Mouse (Mus musculus) forebrain, embryonic 11.5 days (tissue): ENCODE results near the gene Qsox2. TPM values are rescaled to one million over a fixed set of nuclear protein-coding genes. Genes with fewer than 3 reads are reported as not detected.

Source experiments
- ATAC-seq: fragments of 200-750 bp; cut with Nextera tagmentation; replicated peaks from 2 replicates; pipeline ENCODE4 v1.8.0; 2017; ENCODE audit warnings: moderate TSS enrichment; ENCODE audit not compliant: low FRiP score
- DNase-seq: peaks from one replicate; pipeline ENCODE4 v3.0.0-alpha.2; 2017; ENCODE audit warnings: low spot score
- H3K27ac ChIP-seq: fragments of 300-500 bp; sonication (generic); 2 replicates; pipeline ENCODE4 v1.5.1; 2014; ENCODE audit warnings: low read depth, low read length
- H3K27me3 ChIP-seq: fragments of 300-500 bp; sonication (generic); 2 replicates; pipeline ENCODE4 v1.6.1; 2014; ENCODE audit warnings: mild to moderate bottlenecking, low read length, mixed read lengths; ENCODE audit not compliant: control insufficient read depth, insufficient read depth
- H3K36me3 ChIP-seq: fragments of 300-500 bp; sonication (generic); 2 replicates; pipeline ENCODE4 v1.6.1; 2014; ENCODE audit warnings: mild to moderate bottlenecking, low read length, moderate library complexity, mixed read lengths; ENCODE audit not compliant: control insufficient read depth, insufficient read depth
- H3K4me1 ChIP-seq: fragments of 300-500 bp; sonication (generic); replicated peaks from 2 replicates; pipeline ENCODE4 v1.6.1; 2014; ENCODE audit warnings: low read length, mixed read lengths; ENCODE audit not compliant: control insufficient read depth, insufficient read depth
- H3K4me2 ChIP-seq: fragments of 300-500 bp; sonication (generic); 2 replicates; pipeline ENCODE4 v1.6.1; 2014; ENCODE audit warnings: low read depth, mild to moderate bottlenecking, low read length, moderate library complexity, mixed read lengths; ENCODE audit not compliant: severe bottlenecking
- H3K4me3 ChIP-seq: fragments of 300-500 bp; sonication (generic); 2 replicates; pipeline ENCODE4 v1.5.1; 2014; ENCODE audit warnings: low read depth, low read length
- H3K9ac ChIP-seq: fragments of 300-500 bp; sonication (generic); 2 replicates; pipeline ENCODE4 v1.6.1; 2014; ENCODE audit warnings: low read length
- H3K9me3 ChIP-seq: fragments of 300-500 bp; sonication (generic); 2 replicates; pipeline ENCODE4 v1.6.1; 2016; ENCODE audit warnings: low read length, mixed read lengths; ENCODE audit not compliant: control insufficient read depth
- WGBS: fragments of 180-500 bp; shearing (Covaris S2); extraction: QIAGEN DNeasy Blood & Tissue Kit; methylation state at CpG from one replicate; pipeline ENCODE4 v1.1.7; 2014; 5-methylcytosine and 5-hydroxymethylcytosine counted together
- polyA plus RNA-seq: library from polyadenylated mRNA; unstranded; fragments of >200 nt; fragmentation: Nextera tagmentation; extraction: Ambion mirVana; gene quantifications from 2 replicates; pipeline ENCODE4 v1.2.1, GENCODE M21; 2014

Gene Qsox2
- polyA plus RNA-seq, 1 experiment from 2014 or later = 20.6 TPM

DNA sequence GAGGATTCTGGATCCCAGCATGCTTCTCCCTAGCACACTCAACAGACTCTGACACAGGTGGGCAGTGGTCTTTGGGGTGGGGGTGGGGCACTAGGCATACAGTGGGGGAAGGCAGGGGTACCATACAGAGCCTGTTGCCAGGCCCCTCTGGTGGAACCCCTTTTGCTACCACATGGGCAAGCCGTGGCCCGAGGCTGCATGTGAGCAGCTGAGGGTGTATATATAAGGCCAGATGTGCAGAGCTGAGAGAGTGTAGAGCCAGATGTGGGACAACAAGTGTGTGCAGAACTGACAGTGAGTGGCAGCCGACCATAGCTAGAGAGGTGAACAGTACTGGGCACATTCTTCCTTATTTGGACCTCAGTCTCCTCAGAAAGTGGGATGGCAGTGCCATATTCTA is 70.4 kb downstream of the Qsox2 start:
- Histone ChIP-seq H3K9me3 (no peaks in the 10 kb centered on the region), H3K27ac (no peak overlapping the region), H3K27me3 (no peaks in the 10 kb centered on the region), H3K4me1 (peaks cover 4% of the 10 kb centered on the region), H3K36me3 (no peaks in the 10 kb centered on the region), H3K4me2 (no peak overlapping the region), H3K4me3 (no peak overlapping the region), H3K9ac (no peak overlapping the region)
- ATAC-seq (no peak), DNase-seq (no peak)
- WGBS = 84% methylated on average over 3 of the region's 3 CpGs

Other genes with a start within 250 kb of the Qsox2 start
- 91.7 and 99.4 TPM in 2 replicates for gene Ubac1, start 215.8 kb downstream of the Qsox2 start, polyA plus RNA-seq
- gene Nacc2, start 114.3 kb downstream of the Qsox2 start, polyA plus RNA-seq = 6.5 and 8.6 TPM in 2 replicates
- 0.16 TPM in 1 of 2 replicates, not detected in the other for gene Lhx3, start 29.2 kb downstream of the Qsox2 start, polyA plus RNA-seq
- 0.05 and 0.19 TPM in 2 replicates for gene Ccdc187, start 57.0 kb upstream of the Qsox2 start, polyA plus RNA-seq
- 61.1 and 63.3 TPM in 2 replicates for gene Gpsm1, start 78.0 kb upstream of the Qsox2 start, polyA plus RNA-seq
- gene Dnlz, start 114.6 kb upstream of the Qsox2 start, polyA plus RNA-seq = 38.2 and 40.2 TPM in 2 replicates
- 0.96 and 1.8 TPM in 2 replicates for gene Card9, start 123.4 kb upstream of the Qsox2 start, polyA plus RNA-seq
- 35.5 and 40.6 TPM in 2 replicates for gene Snapc4, start 143.1 kb upstream of the Qsox2 start, polyA plus RNA-seq
- gene Entr1, start 151.8 kb upstream of the Qsox2 start, polyA plus RNA-seq = 137 and 142 TPM in 2 replicates
- 130 and 131 TPM in 2 replicates for gene Pmpca, start 151.8 kb upstream of the Qsox2 start, polyA plus RNA-seq
- 26.7 and 31.3 TPM in 2 replicates for gene Inpp5e, start 171.7 kb upstream of the Qsox2 start, polyA plus RNA-seq
- 39.3 and 40.9 TPM in 2 replicates for gene Sec16a, start 207.7 kb upstream of the Qsox2 start, polyA plus RNA-seq